Mouse (Mus musculus) urinary bladder, postnatal 36 days (tissue): Measurements from ENCODE around the gene Olfr247.
"Not testable (repeated sequence)": the region's sequence is repeated elsewhere in the genome, so short reads cannot be mapped to it uniquely, and the experiment has no call there.

Experiments
- DNase-seq, 2 experiments: peaks; one replicate each; pipeline ENCODE4 v3.0.0; 2022; ENCODE audit warnings: low spot score in 2 of 2, mixed read lengths in 1 of 2

The Olfr247 gene

DNA sequence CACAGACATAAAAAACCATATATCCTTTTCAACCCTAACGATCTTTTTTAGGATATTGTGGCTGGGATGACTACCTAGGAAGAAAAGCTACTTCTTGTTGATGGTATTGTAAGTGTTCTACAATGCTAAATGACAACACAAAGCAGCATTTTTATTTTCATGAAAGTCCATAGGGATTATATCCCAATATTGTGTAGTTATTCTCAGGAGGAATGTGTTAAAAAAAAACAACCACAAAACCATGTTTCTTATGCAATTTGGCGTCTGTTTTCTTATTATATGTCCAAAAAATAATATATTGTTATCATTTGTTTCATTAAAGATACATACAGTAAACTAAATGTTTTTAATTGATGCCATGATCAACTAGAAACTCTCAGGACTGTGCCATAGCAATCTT, at the start of gene Olfr247:
TSS of gene Olfr247 (minus strand) at position 101 of the 400 bp plus-strand sequence.
- DNase-seq, result not testable (repeated sequence)

DNA sequence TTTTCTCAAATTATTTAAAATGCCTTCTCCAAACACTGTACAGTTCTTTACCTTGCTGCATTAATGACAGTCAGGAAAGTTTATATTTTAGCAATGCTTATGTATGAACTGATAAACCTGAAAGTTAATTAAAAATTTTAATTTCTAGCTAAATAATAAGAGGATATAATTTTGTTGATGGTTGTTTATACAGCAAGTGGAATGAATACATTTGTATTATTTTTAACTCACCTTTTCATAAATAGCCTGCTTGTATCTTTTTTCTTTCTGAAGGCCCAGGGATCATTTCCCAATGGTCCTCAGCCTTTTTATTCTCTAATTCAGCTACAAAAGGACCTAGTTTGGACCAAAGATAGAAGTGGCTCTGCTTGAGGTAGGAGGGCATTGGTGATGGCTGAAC, 36.4 kb upstream of the Olfr247 start, which contains the start of gene Olfr820:
TSS of gene Olfr820 (plus strand) at position 301 of the 400 bp plus-strand sequence.
- no peak for DNase-seq

DNA sequence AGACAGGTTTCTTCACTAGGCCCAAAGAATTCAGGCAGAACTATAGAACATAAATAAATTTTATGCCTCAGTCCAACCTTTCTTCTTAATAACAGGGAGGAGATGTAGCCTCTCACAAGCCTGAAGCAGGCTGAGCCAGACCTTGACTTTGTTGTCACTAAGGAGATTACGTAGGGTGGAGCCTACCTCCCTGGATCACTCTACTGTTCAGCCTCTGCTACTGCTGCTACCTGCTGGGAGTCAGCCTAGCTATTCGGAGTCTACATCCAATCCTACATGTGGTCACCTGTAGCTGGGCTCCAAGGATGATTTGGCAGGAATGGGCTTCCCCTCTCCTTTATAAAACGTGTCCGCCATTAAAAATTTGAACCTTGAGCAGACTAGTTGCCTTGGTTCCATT, 29.4 kb upstream of the Olfr247 start:
- not testable (repeated sequence) for DNase-seq

GRCm38 (mm10) chr10:130004104-130004503, 28.2 kb upstream of the Olfr247 start:
- DNase-seq, result not testable (repeated sequence)

DNA sequence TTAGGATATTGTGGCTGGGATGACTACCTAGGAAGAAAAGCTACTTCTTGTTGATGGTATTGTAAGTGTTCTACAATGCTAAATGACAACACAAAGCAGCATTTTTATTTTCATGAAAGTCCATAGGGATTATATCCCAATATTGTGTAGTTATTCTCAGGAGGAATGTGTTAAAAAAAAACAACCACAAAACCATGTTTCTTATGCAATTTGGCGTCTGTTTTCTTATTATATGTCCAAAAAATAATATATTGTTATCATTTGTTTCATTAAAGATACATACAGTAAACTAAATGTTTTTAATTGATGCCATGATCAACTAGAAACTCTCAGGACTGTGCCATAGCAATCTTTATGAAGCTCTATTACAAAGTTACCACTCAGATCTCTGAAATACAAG, 9.0 kb upstream of the Olfr247 start, which contains the start of gene Gm10310:
TSS of gene Gm10310 (minus strand) at position 101 of the 400 bp plus-strand sequence.
- not testable (repeated sequence) for DNase-seq

DNA sequence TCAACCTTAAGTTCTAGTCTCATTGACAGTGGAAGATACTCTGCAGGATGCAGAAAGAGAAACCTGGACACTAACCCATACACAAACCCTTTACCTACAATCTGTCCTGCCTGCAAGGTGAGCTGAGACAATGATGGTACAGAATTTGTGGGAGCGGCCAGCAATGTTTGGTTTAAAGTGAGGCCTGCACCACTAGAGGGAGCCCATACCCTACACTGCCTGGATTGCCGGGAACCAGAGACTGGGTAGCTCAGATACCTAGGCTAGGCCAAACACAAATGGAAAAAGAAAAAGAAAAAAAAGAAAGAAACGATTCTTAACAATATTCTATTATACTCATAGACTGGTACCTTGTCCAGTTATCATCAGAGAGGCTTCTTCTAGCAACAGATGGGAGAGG, 5.9 kb upstream of the Olfr247 start:
- not testable (repeated sequence) for DNase-seq

- DNase-seq, result not testable (repeated sequence)
Measured at GRCm38 (mm10) chr10:129972994-129973393, 2.9 kb downstream of the Olfr247 start.

DNA sequence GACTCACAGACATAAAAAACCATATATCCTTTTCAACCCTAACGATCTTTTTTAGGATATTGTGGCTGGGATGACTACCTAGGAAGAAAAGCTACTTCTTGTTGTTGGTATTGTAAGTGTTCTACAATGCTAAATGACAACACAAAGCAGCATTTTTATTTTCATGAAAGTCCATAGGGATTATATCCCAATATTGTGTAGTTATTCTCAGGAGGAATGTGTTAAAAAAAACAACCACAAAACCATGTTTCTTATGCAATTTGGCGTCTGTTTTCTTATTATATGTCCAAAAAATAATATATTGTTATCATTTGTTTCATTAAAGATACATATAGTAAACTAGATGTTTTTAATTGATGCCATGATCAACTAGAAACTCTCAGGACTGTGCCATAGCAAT, 8.8 kb downstream of the Olfr247 start, which contains the start of gene Olfr819:
TSS of gene Olfr819 (minus strand) at position 101 of the 400 bp plus-strand sequence.
- DNase-seq, result not testable (repeated sequence)

GRCm38 (mm10) chr10:129966232-129966631, 9.7 kb downstream of the Olfr247 start:
- not testable (repeated sequence) for DNase-seq

GRCm38 (mm10) chr10:129949000-129949399, 26.9 kb downstream of the Olfr247 start, which contains the start of gene Olfr818:
Olfr818 (minus strand) TSS chr10:129949100.
- no peak for DNase-seq
